In the genomic region with DNA sequence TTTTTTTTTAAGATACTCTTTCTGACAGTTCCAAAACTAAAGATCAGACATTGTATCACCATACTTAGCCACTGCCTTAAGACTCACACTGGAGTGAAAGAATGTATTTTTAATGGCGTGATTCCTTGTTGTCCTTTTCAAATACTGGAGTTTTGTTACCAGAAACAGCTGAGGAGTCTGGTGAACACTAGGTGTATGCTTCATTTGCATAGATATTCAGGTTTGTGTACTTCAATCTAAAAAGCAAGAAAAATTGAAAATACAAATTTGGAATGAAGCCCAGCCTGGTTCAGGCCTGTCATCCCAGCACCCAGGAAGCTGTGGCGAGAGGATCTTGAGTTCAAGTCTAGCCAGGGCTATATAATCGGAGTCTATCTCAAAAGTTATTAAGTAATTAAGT, we compare ENCODE assay signal across 8 mouse cellular contexts. TPM values are rescaled to one million over a fixed set of nuclear protein-coding genes. Genes with fewer than 3 reads are reported as not detected.
DNase-seq lines count a peak whose midpoint lies in the region; ATAC-seq and TF ChIP-seq lines count a peak whose summit lies in the region.

No protein-coding gene starts in this region.

- peak overlapping the region; percentile 69 for H3K4me3 ChIP-seq in forebrain, embryonic 10.5 days
- H3K4me3 ChIP-seq in forebrain, postnatal 0 days (ENCODE audit: low read depth, low read length) = no peak overlapping the region; the same call in 1 of the 2 replicates
- H3K4me3 ChIP-seq in midbrain, embryonic 11.5 days (ENCODE audit: low read depth, low read length) = peak overlapping the region; percentile 39; the same call in 1 of the 2 replicates
- no peak overlapping the region for H3K4me3 ChIP-seq in midbrain, embryonic 15.5 days
- peak overlapping the region; percentile 70 for H3K4me3 ChIP-seq in limb, embryonic 10.5 days
- peak overlapping the region; percentile 90 for H3K4me3 ChIP-seq in stomach, postnatal 0 days (ENCODE audit: low read depth, low read length)

- no peak overlapping the region for H3K9ac ChIP-seq in forebrain, postnatal 0 days
- no peak overlapping the region; the same call in 1 of the 2 replicates for H3K9ac ChIP-seq in midbrain, embryonic 11.5 days (ENCODE audit: low read length)
- no peak overlapping the region for H3K9ac ChIP-seq in midbrain, embryonic 15.5 days
- peak overlapping the region; percentile 98; the same call in 1 of the 2 replicates for H3K9ac ChIP-seq in stomach, postnatal 0 days (ENCODE audit: low read length)

- TF ChIP-seq EP300 in stomach, postnatal 0 days (optimal IDR thresholded peaks at IDR 0.05) = no peak

- 83% methylated on average over 3 of the region's 3 CpGs for WGBS in forebrain, embryonic 10.5 days
- 87% methylated on average over 3 of the region's 3 CpGs for WGBS in forebrain, postnatal 0 days
- 82% methylated on average over 3 of the region's 3 CpGs for WGBS in midbrain, embryonic 11.5 days
- 92% methylated on average over 3 of the region's 3 CpGs for WGBS in midbrain, embryonic 15.5 days
- 89% methylated on average over 3 of the region's 3 CpGs for WGBS in limb, embryonic 10.5 days
- WGBS in stomach, postnatal 0 days = 58% methylated on average over 3 of the region's 3 CpGs

- peaks cover 42% of the 10 kb centered on the region for H3K27me3 ChIP-seq in forebrain, embryonic 10.5 days (ENCODE audit: poor library complexity, severe bottlenecking)
- 0 out of 2 replicates have a peak, but pooled peaks cover 3% of the 10 kb centered on the region for H3K27me3 ChIP-seq in forebrain, postnatal 0 days (ENCODE audit: insufficient read depth, low read length)
- H3K27me3 ChIP-seq in midbrain, embryonic 11.5 days (ENCODE audit: control insufficient read depth, insufficient read depth, low read length) = peaks cover 15% of the 10 kb centered on the region
- peaks cover 29% of the 10 kb centered on the region for H3K27me3 ChIP-seq in midbrain, embryonic 15.5 days (replicated peaks)
- peaks cover 7% of the 10 kb centered on the region; the same call in 1 of the 2 replicates for H3K27me3 ChIP-seq in limb, embryonic 10.5 days (ENCODE audit: low read depth, poor library complexity, severe bottlenecking)
- H3K27me3 ChIP-seq in stomach, postnatal 0 days (ENCODE audit: control insufficient read depth, insufficient read depth, low read length) = no peaks in the 10 kb centered on the region

- DNase-seq in forebrain, embryonic 10.5 days (ENCODE audit: extremely low spot score, low spot score) = no peak
- DNase-seq in forebrain, postnatal 0 days = no peak
- no peak for DNase-seq in midbrain, embryonic 11.5 days (ENCODE audit: low spot score, missing footprints)
- no peak for DNase-seq in limb, embryonic 10.5 days (ENCODE audit: low spot score)
- DNase-seq in stomach, postnatal 0 days (ENCODE audit: low spot score) = no peak
- DNase-seq in cerebellum, adult 11 months = no peak
- DNase-seq in left cerebral cortex, adult 8-10 months (ENCODE audit: low spot score in 2 of 2) = no peak

- TF ChIP-seq CTCF in forebrain, postnatal 0 days (IDR thresholded peaks at IDR 0.05; ENCODE audit: low read depth) = no peak
- TF ChIP-seq CTCF in stomach, postnatal 0 days (IDR thresholded peaks at IDR 0.05; ENCODE audit: low read depth) = no peak

- H3K4me1 ChIP-seq in forebrain, embryonic 10.5 days = peaks cover 41% of the 10 kb centered on the region
- peaks cover 4% of the 10 kb centered on the region for H3K4me1 ChIP-seq in forebrain, postnatal 0 days (ENCODE audit: insufficient read depth)
- peaks cover 8% of the 10 kb centered on the region for H3K4me1 ChIP-seq in midbrain, embryonic 11.5 days (ENCODE audit: control insufficient read depth, insufficient read depth, low read length)
- peaks cover 23% of the 10 kb centered on the region for H3K4me1 ChIP-seq in midbrain, embryonic 15.5 days
- H3K4me1 ChIP-seq in limb, embryonic 10.5 days = peaks cover 51% of the 10 kb centered on the region
- H3K4me1 ChIP-seq in stomach, postnatal 0 days (replicated peaks; ENCODE audit: control insufficient read depth, insufficient read depth) = peaks cover 13% of the 10 kb centered on the region

- no peaks in the 10 kb centered on the region for H3K36me3 ChIP-seq in forebrain, embryonic 10.5 days (replicated peaks)
- no peaks in the 10 kb centered on the region for H3K36me3 ChIP-seq in forebrain, postnatal 0 days (ENCODE audit: insufficient read depth)
- H3K36me3 ChIP-seq in midbrain, embryonic 11.5 days (ENCODE audit: control insufficient read depth, insufficient read depth, low read length) = no peaks in the 10 kb centered on the region
- H3K36me3 ChIP-seq in midbrain, embryonic 15.5 days (replicated peaks) = no peaks in the 10 kb centered on the region
- 0 out of 2 replicates have a peak, but pooled peaks cover 3% of the 10 kb centered on the region for H3K36me3 ChIP-seq in limb, embryonic 10.5 days
- H3K36me3 ChIP-seq in stomach, postnatal 0 days (ENCODE audit: control insufficient read depth, insufficient read depth, low read length) = no peaks in the 10 kb centered on the region

- no peaks in the 10 kb centered on the region for H3K9me3 ChIP-seq in forebrain, embryonic 10.5 days
- H3K9me3 ChIP-seq in forebrain, postnatal 0 days (ENCODE audit: low read length) = no peaks in the 10 kb centered on the region
- H3K9me3 ChIP-seq in midbrain, embryonic 11.5 days (ENCODE audit: control insufficient read depth, low read length) = no peaks in the 10 kb centered on the region
- no peaks in the 10 kb centered on the region for H3K9me3 ChIP-seq in midbrain, embryonic 15.5 days
- H3K9me3 ChIP-seq in limb, embryonic 10.5 days (replicated peaks) = no peaks in the 10 kb centered on the region
- no peaks in the 10 kb centered on the region for H3K9me3 ChIP-seq in stomach, postnatal 0 days (ENCODE audit: control insufficient read depth, low read length)

- no peak overlapping the region for H3K27ac ChIP-seq in forebrain, embryonic 10.5 days
- H3K27ac ChIP-seq in forebrain, postnatal 0 days (ENCODE audit: low read depth, low read length) = no peak overlapping the region
- no peak overlapping the region for H3K27ac ChIP-seq in midbrain, embryonic 11.5 days (ENCODE audit: low read depth, low read length)
- no peak overlapping the region for H3K27ac ChIP-seq in midbrain, embryonic 15.5 days
- H3K27ac ChIP-seq in limb, embryonic 10.5 days = no peak overlapping the region
- H3K27ac ChIP-seq in stomach, postnatal 0 days (replicated peaks) = peak overlapping the region; percentile 99

- ATAC-seq in forebrain, postnatal 0 days = no peak
- no peak for ATAC-seq in midbrain, embryonic 11.5 days (ENCODE audit: low FRiP score)
- no peak for ATAC-seq in midbrain, embryonic 15.5 days (replicated peaks)
- no peak for ATAC-seq in stomach, postnatal 0 days (ENCODE audit: low FRiP score, low TSS enrichment)

- H3K4me2 ChIP-seq in forebrain, postnatal 0 days (ENCODE audit: low read depth) = no peak overlapping the region
- H3K4me2 ChIP-seq in midbrain, embryonic 11.5 days = peak overlapping the region; percentile 75; the same call in 1 of the 2 replicates
- no peak overlapping the region for H3K4me2 ChIP-seq in midbrain, embryonic 15.5 days
- H3K4me2 ChIP-seq in stomach, postnatal 0 days (replicated peaks; ENCODE audit: low read depth) = peak overlapping the region; percentile 80

RNA-seq across cellular contexts. Expression of gene Bag3, which starts 1.2 kb away (rescaled TPM):
- polyA plus RNA-seq in forebrain, embryonic 10.5 days (2016; fragmentation: Nextera tagmentation; extraction: Ambion mirVana) = 6.2 and 8.1 TPM in 2 replicates
- 2.2 and 4.1 TPM in 2 replicates for total RNA-seq in forebrain, postnatal 0 days (2014; rRNA removed)
- polyA plus RNA-seq in forebrain, postnatal 0 days (2015; fragmentation: Nextera tagmentation; extraction: Ambion mirVana) = 3.0 and 3.8 TPM in 2 replicates
- 3.0 and 4.3 TPM in 2 replicates for polyA plus RNA-seq in midbrain, embryonic 11.5 days (2014; fragmentation: Nextera tagmentation; extraction: Ambion mirVana)
- polyA plus RNA-seq in midbrain, embryonic 15.5 days (2015; fragmentation: Nextera tagmentation; extraction: Ambion mirVana) = 2.0 and 2.5 TPM in 2 replicates
- 9.3 TPM in 2 replicates for polyA plus RNA-seq in limb, embryonic 10.5 days (2016; fragmentation: Nextera tagmentation; extraction: Ambion mirVana)
- polyA plus RNA-seq in stomach, postnatal 0 days (2015; fragmentation: Nextera tagmentation; extraction: Ambion mirVana) = 17.7 and 19.2 TPM in 2 replicates
- 10 to 100 TPM in 1 of 4 experiments, 1 to 10 TPM in 3; 8.2 to 10.2 (median 9.3) TPM for total RNA-seq in left cerebral cortex, adult 8-10 months (2022)

Comparison
In these comparisons a context has a peak if more than half of its experiments do, and no peak if none do; other contexts are left out.
1. H3K4me3 ChIP-seq: peak in forebrain, embryonic 10.5 days (single experiment), midbrain, embryonic 11.5 days (single experiment), limb, embryonic 10.5 days (single experiment) and stomach, postnatal 0 days (single experiment); none in forebrain, postnatal 0 days (single experiment) and midbrain, embryonic 15.5 days (single experiment).
2. H3K4me2 ChIP-seq: peak in midbrain, embryonic 11.5 days (single experiment) and stomach, postnatal 0 days (single experiment); none in forebrain, postnatal 0 days (single experiment) and midbrain, embryonic 15.5 days (single experiment).